Mouse (Mus musculus) liver, adult 2 months (tissue): ENCODE data around the gene Ccdc60. TPM values are rescaled to one million over a fixed set of nuclear protein-coding genes. Genes with fewer than 3 reads are reported as not detected.

Source experiments
- DNase-seq: peaks from one replicate; pipeline ENCODE4 v3.0.0-alpha.2; 2011; ENCODE audit warnings: low read depth, low spot score; ENCODE audit errors: extremely low read depth
- H3K27ac ChIP-seq: fragments of 200-500 bp; replicated peaks from 2 replicates; pipeline ENCODE4 v1.5.1; 2012; ENCODE audit warnings: low read depth, mild to moderate bottlenecking, control low read depth, inconsistent platforms, low read length; ENCODE audit not compliant: insufficient read depth
- H3K27me3 ChIP-seq: fragments of 200-500 bp; 2 replicates; pipeline ENCODE4 v1.6.1; 2012; ENCODE audit warnings: mild to moderate bottlenecking, moderate library complexity, low read length, inconsistent platforms; ENCODE audit not compliant: control insufficient read depth, insufficient read depth
- H3K36me3 ChIP-seq: fragments of 200-500 bp; 2 replicates; pipeline ENCODE4 v1.6.1; 2012; ENCODE audit warnings: low read length, inconsistent platforms; ENCODE audit not compliant: control insufficient read depth, insufficient read depth
- H3K4me1 ChIP-seq: fragments of 200-500 bp; 2 replicates; pipeline ENCODE4 v1.6.1; 2011; ENCODE audit warnings: low read length; ENCODE audit not compliant: control insufficient read depth, insufficient read depth
- H3K4me3 ChIP-seq: fragments of 200-500 bp; 2 replicates; pipeline ENCODE4 v1.5.1; 2011; ENCODE audit warnings: low read depth, mild to moderate bottlenecking, control low read depth, low read length, moderate library complexity; ENCODE audit not compliant: insufficient read depth
- H3K79me2 ChIP-seq: fragments of 200-500 bp; 2 replicates; pipeline ENCODE4 v1.6.1; 2012; ENCODE audit warnings: inconsistent platforms, mild to moderate bottlenecking, low read length, moderate library complexity; ENCODE audit not compliant: control insufficient read depth, insufficient read depth
- H3K9ac ChIP-seq: fragments of 200-500 bp; 2 replicates; pipeline ENCODE4 v1.6.1; 2012; ENCODE audit warnings: low read depth, mild to moderate bottlenecking, control low read depth, inconsistent platforms, low read length
- CTCF ChIP-seq: fragments of 200-500 bp; IDR thresholded peaks from 2 replicates; pipeline ENCODE4 v1.5.1; 2011; ENCODE audit warnings: low read depth, low read length, control low read depth
- POLR2A ChIP-seq: fragments of 200-500 bp; IDR thresholded peaks from 2 replicates; pipeline ENCODE4 v1.6.1; 2011; ENCODE audit warnings: low read length, control low read depth; ENCODE audit not compliant: insufficient read depth; ENCODE audit errors: extremely low read depth
- WGBS: fragments of 180-500 bp; shearing (Covaris S2); methylation state at CpG from one replicate; pipeline ENCODE4 v1.1.7; 2018; 5-methylcytosine and 5-hydroxymethylcytosine counted together
- polyA plus RNA-seq: library from polyadenylated mRNA; depleted of rRNA; stranded (reverse); fragments of >200 nt; gene quantifications from 2 replicates; pipeline ENCODE4 v1.2.3, GENCODE M21; 2012
- total RNA-seq: library from RNA; depleted of rRNA; stranded (reverse); fragments of >200 nt; gene quantifications from 2 replicates; pipeline ENCODE4 v1.2.3, GENCODE M21; 2014

The Ccdc60 gene
- total and polyA plus RNA-seq, 2 experiments = not detected

DNA sequence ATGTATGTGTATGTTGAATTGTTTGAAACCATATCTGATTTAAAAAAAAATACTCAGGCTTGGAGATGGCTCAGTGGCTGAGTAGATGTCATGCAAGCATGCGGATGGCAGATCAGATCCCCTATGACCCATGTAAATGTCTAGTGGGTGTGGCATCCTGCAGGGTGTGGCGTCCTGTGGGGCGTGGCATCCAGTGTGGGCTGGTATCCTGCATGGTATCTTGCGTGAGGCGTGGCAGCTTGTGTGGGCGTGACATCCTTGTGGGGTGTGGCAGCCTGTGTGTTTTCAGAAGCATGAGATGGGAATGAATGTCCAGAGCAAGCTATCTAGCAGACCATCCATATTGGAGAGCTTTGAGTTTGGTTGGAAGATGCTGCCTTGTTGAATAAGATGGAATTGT lies 36.6 kb downstream of the Ccdc60 start:
- WGBS = 82% methylated on average over 6 of the region's 6 CpGs
- DNase-seq = no peak
- TF ChIP-seq CTCF (no peak), POLR2A (no peak)

DNA sequence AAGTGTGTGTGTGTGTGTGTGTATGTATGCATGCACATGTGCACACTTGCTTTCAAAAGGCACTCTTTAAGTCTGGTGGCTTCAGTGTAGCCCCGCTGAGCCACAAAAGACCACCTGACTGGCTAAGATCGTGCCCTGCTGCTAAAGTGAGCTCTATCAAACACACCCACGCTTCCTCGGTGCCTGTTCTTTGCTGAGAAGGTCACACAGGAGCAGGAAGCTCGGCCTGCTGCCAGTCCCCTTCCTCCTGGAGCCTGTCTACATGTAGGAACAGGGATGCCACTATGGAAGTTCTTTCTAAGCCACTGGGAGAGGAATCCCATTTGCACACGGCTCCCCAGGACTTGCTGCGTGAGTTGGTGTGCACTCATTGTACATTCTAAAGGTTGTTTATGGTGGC lies 42.1 kb downstream of the Ccdc60 start:
- TF ChIP-seq CTCF (no peak), POLR2A (no peak)
- H3K27ac ChIP-seq = no peak overlapping the region
- 65% methylated on average over 7 of the region's 7 CpGs for WGBS
- H3K79me2 ChIP-seq = no peaks in the 10 kb centered on the region
- H3K9ac ChIP-seq = no peak overlapping the region
- no peak overlapping the region for H3K4me3 ChIP-seq
- DNase-seq = no peak
- no peaks in the 10 kb centered on the region for H3K27me3 ChIP-seq
- H3K4me1 ChIP-seq = no peaks in the 10 kb centered on the region
- H3K36me3 ChIP-seq = no peaks in the 10 kb centered on the region

More for the DNA sequence above, 36.6 kb downstream of the Ccdc60 start:
- H3K27me3 ChIP-seq = no peaks in the 10 kb centered on the region
- H3K36me3 ChIP-seq = no peaks in the 10 kb centered on the region
- H3K27ac ChIP-seq = no peak overlapping the region
- no peaks in the 10 kb centered on the region for H3K4me1 ChIP-seq
- H3K9ac ChIP-seq = no peak overlapping the region
- H3K4me3 ChIP-seq = no peak overlapping the region
- H3K79me2 ChIP-seq = no peaks in the 10 kb centered on the region

GRCm38 (mm10) chr5:116244476-116244875 lies 44.3 kb downstream of the Ccdc60 start:
- Histone ChIP-seq H3K79me2 (no peaks in the 10 kb centered on the region), H3K4me3 (no peak overlapping the region), H3K27ac (no peak overlapping the region), H3K9ac (no peak overlapping the region), H3K27me3 (no peaks in the 10 kb centered on the region), H3K4me1 (no peaks in the 10 kb centered on the region), H3K36me3 (no peaks in the 10 kb centered on the region)
- WGBS = 81% methylated on average over 3 of the region's 3 CpGs
- DNase-seq = no peak
- TF ChIP-seq CTCF (no peak), POLR2A (no peak)

DNA sequence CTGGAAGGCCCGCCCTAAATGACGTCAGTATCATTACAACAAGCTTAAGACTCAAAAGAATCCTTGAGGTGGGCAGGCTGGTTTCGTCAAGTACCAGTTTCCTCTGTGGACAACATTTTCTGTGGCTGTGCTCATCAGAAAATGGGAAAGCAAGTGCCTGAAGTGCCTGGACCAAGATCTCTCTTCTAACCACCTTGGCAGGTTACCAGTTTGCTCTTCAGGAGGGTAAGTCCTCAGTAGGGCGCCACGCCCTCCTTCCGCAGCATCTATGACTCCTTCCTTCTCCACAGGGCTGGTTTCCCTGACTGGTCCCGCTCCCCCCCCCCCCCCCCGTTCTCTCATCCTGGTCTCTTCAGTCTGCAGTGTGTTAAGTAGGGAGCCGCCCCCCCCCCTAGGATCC lies 45.2 kb downstream of the Ccdc60 start:
- TF ChIP-seq POLR2A (no peak), CTCF (no peak)
- H3K4me1 ChIP-seq = no peaks in the 10 kb centered on the region
- H3K36me3 ChIP-seq = no peaks in the 10 kb centered on the region
- no peak for DNase-seq
- H3K27me3 ChIP-seq = no peaks in the 10 kb centered on the region; the same call in 1 of the 2 replicates
- H3K9ac ChIP-seq = no peak overlapping the region
- WGBS = 87% methylated on average over 8 of the region's 9 CpGs
- H3K79me2 ChIP-seq = no peaks in the 10 kb centered on the region
- H3K27ac ChIP-seq = no peak overlapping the region
- H3K4me3 ChIP-seq = no peak overlapping the region

- TF ChIP-seq POLR2A = no peak
- TF ChIP-seq CTCF = peak; percentile 70
- H3K79me2 ChIP-seq = no peaks in the 10 kb centered on the region
- H3K27ac ChIP-seq = no peak overlapping the region
- DNase-seq = peak; percentile 19
- no peaks in the 10 kb centered on the region for H3K4me1 ChIP-seq
- no peak overlapping the region for H3K4me3 ChIP-seq
- 31% methylated on average over 19 of the region's 19 CpGs for WGBS
- H3K9ac ChIP-seq = no peak overlapping the region
- no peaks in the 10 kb centered on the region for H3K36me3 ChIP-seq
- H3K27me3 ChIP-seq = no peaks in the 10 kb centered on the region
These were observed 56.7 kb downstream of the Ccdc60 start for GRCm38 (mm10) chr5:116231841-116232643.

DNA sequence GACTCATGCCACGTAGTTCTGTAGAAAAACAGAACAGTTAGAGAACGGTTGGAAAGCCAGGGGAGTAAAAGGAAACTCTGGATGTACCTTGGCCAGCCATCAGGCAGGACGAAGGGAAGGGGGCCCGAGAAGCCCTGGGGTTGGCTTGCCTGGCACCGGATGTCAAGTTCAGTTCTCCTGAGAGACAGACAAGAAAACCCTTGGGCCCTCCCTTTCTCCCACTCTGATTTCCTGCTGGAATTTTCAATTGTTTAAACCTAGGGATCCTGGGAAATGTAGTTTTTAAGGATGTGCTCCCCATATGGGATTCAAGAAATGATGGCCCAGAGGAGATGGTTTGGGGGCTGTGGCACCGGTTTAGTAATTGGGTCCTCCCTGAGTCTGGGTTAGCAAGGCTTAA lies 60.4 kb downstream of the Ccdc60 start:
- Histone ChIP-seq H3K4me3 (no peak overlapping the region), H3K9ac (no peak overlapping the region), H3K27me3 (no peaks in the 10 kb centered on the region), H3K27ac (no peak overlapping the region), H3K79me2 (no peaks in the 10 kb centered on the region), H3K4me1 (no peaks in the 10 kb centered on the region), H3K36me3 (no peaks in the 10 kb centered on the region)
- no peak for TF ChIP-seq CTCF
- TF ChIP-seq POLR2A = no peak
- WGBS = 71% methylated on average over 6 of the region's 6 CpGs
- no peak for DNase-seq
